Mouse (Mus musculus) hindbrain, embryonic 14.5 days (tissue): ENCODE measurements around the gene Gm49380. TPM values are rescaled to one million over a fixed set of nuclear protein-coding genes. Genes with fewer than 3 reads are reported as not detected.

Source experiments
- ATAC-seq: fragments of 200-750 bp; cut with Nextera tagmentation; 2 replicates; pipeline ENCODE4 v1.8.0; 2017; ENCODE audit warnings: moderate number of reproducible peaks, mild to moderate bottlenecking, moderate TSS enrichment, moderate library complexity; ENCODE audit not compliant: low FRiP score
- DNase-seq: peaks from one replicate; pipeline ENCODE4 v3.0.0-alpha.2; 2015; ENCODE audit warnings: low spot score
- H3K27ac ChIP-seq: fragments of 300-500 bp; sonication (generic); 2 replicates; pipeline ENCODE4 v1.5.1; 2014; ENCODE audit warnings: mild to moderate bottlenecking, moderate library complexity
- H3K27me3 ChIP-seq: fragments of 300-500 bp; sonication (generic); 2 replicates; pipeline ENCODE4 v1.6.1; 2014; ENCODE audit warnings: mild to moderate bottlenecking, low read length, mixed read lengths; ENCODE audit not compliant: control insufficient read depth, insufficient read depth
- H3K36me3 ChIP-seq: fragments of 300-500 bp; sonication (generic); replicated peaks from 2 replicates; pipeline ENCODE4 v1.6.1; 2014; ENCODE audit not compliant: control insufficient read depth, insufficient read depth
- H3K4me1 ChIP-seq: fragments of 300-500 bp; sonication (generic); replicated peaks from 2 replicates; pipeline ENCODE4 v1.6.1; 2014; ENCODE audit warnings: antibody characterized with exemption, low read length, mixed read lengths; ENCODE audit not compliant: control insufficient read depth, insufficient read depth
- H3K4me2 ChIP-seq: fragments of 300-500 bp; sonication (generic); replicated peaks from 2 replicates; pipeline ENCODE4 v1.6.1; 2014; ENCODE audit warnings: mild to moderate bottlenecking, moderate library complexity
- H3K4me3 ChIP-seq: fragments of 300-500 bp; sonication (generic); replicated peaks from 2 replicates; pipeline ENCODE4 v1.5.1; 2014; ENCODE audit warnings: mild to moderate bottlenecking, low read length
- H3K9ac ChIP-seq: fragments of 300-500 bp; sonication (generic); 2 replicates; pipeline ENCODE4 v1.6.1; 2014
- H3K9me3 ChIP-seq: fragments of 300-500 bp; sonication (generic); 2 replicates; pipeline ENCODE4 v1.6.1; 2016; ENCODE audit warnings: low read length; ENCODE audit not compliant: control insufficient read depth
- WGBS: fragments of 180-500 bp; shearing (Covaris S2); extraction: QIAGEN DNeasy Blood & Tissue Kit; methylation state at CpG from one replicate; pipeline ENCODE4 v1.1.7; 2014; 5-methylcytosine and 5-hydroxymethylcytosine counted together
- polyA plus RNA-seq: library from polyadenylated mRNA; unstranded; fragments of >200 nt; fragmentation: Nextera tagmentation; extraction: Ambion mirVana; gene quantifications from 2 replicates; pipeline ENCODE4 v1.2.1, GENCODE M21; 2014

Gm49380 gene
- polyA plus RNA-seq, 1 experiment from 2014 or later: 0.35 TPM

GRCm38 (mm10) chr9:44081581-44081980, 31.7 kb downstream of the Gm49380 start:
- Histone ChIP-seq H3K4me3 (no peak overlapping the region), H3K36me3 (no peaks in the 10 kb centered on the region), H3K9ac (no peak overlapping the region), H3K4me2 (no peak overlapping the region), H3K4me1 (peaks cover 25% of the 10 kb centered on the region), H3K27ac (no peak overlapping the region), H3K9me3 (no peaks in the 10 kb centered on the region), H3K27me3 (peaks cover 31% of the 10 kb centered on the region)
- WGBS: 79% methylated on average over 5 of the region's 5 CpGs
- DNase-seq (no peak), ATAC-seq (no peak)

- no peaks in the 10 kb centered on the region for H3K36me3 ChIP-seq
- peaks cover 25% of the 10 kb centered on the region for H3K4me1 ChIP-seq
- no peak overlapping the region for H3K9ac ChIP-seq
- no peak for ATAC-seq
- whole genome bisulfite sequencing: 81% methylated on average over 5 of the region's 5 CpGs
- no peak overlapping the region for H3K4me3 ChIP-seq
- no peak for DNase-seq
- H3K4me2 ChIP-seq: no peak overlapping the region
- H3K9me3 ChIP-seq: no peaks in the 10 kb centered on the region
- peaks cover 24% of the 10 kb centered on the region for H3K27me3 ChIP-seq
- H3K27ac ChIP-seq: no peak overlapping the region
Observed at GRCm38 (mm10) chr9:44080953-44081352, 32.3 kb downstream of the Gm49380 start.

GRCm38 (mm10) chr9:44079997-44080780, 33.1 kb downstream of the Gm49380 start:
- H3K27me3 ChIP-seq: peaks cover 17% of the 10 kb centered on the region
- H3K4me2 ChIP-seq: no peak overlapping the region
- H3K36me3 ChIP-seq: no peaks in the 10 kb centered on the region
- ATAC-seq: no peak
- no peak overlapping the region for H3K4me3 ChIP-seq
- H3K9ac ChIP-seq: no peak overlapping the region
- no peaks in the 10 kb centered on the region for H3K9me3 ChIP-seq
- H3K4me1 ChIP-seq: peaks cover 23% of the 10 kb centered on the region
- DNase-seq: no peak
- 74% methylated on average over 10 of the region's 10 CpGs for WGBS
- H3K27ac ChIP-seq: no peak overlapping the region

- ATAC-seq: peak; percentile 79; the same call in 1 of the 2 replicates
- no peak overlapping the region for H3K4me2 ChIP-seq
- H3K27ac ChIP-seq: no peak overlapping the region
- H3K36me3 ChIP-seq: no peaks in the 10 kb centered on the region
- H3K27me3 ChIP-seq: peaks cover 10% of the 10 kb centered on the region
- 45% methylated on average over 16 of the region's 16 CpGs for WGBS
- peak; percentile 59 for DNase-seq
- no peaks in the 10 kb centered on the region for H3K9me3 ChIP-seq
- H3K4me1 ChIP-seq: peaks cover 14% of the 10 kb centered on the region
- no peak overlapping the region for H3K9ac ChIP-seq
- no peak overlapping the region for H3K4me3 ChIP-seq
Observed at GRCm38 (mm10) chr9:44078955-44079756, 34.1 kb downstream of the Gm49380 start.

- H3K9ac ChIP-seq: no peak overlapping the region
Observed at GRCm38 (mm10) chr9:44078136-44078797, 35.0 kb downstream of the Gm49380 start.

GRCm38 (mm10) chr9:44077266-44077910, 35.9 kb downstream of the Gm49380 start:
- ATAC-seq (no peak), DNase-seq (no peak)
- Histone ChIP-seq H3K4me3 (no peak overlapping the region), H3K9ac (no peak overlapping the region), H3K27ac (no peak overlapping the region), H3K9me3 (no peaks in the 10 kb centered on the region), H3K4me1 (peaks cover 9% of the 10 kb centered on the region; the same call in 1 of the 2 replicates), H3K27me3 (no peaks in the 10 kb centered on the region; the same call in 1 of the 2 replicates), H3K36me3 (no peaks in the 10 kb centered on the region), H3K4me2 (no peak overlapping the region)
- WGBS: 86% methylated on average over 11 of the region's 11 CpGs

More at GRCm38 (mm10) chr9:44078136-44078797, 35.0 kb downstream of the Gm49380 start:
- WGBS: 78% methylated on average over 10 of the region's 10 CpGs
- Histone ChIP-seq H3K4me3 (no peak overlapping the region), H3K4me1 (peaks cover 8% of the 10 kb centered on the region; the same call in 1 of the 2 replicates), H3K27ac (no peak overlapping the region), H3K36me3 (no peaks in the 10 kb centered on the region), H3K27me3 (peaks cover 2% of the 10 kb centered on the region; the same call in 1 of the 2 replicates), H3K9me3 (no peaks in the 10 kb centered on the region), H3K4me2 (no peak overlapping the region)
- DNase-seq: no peak
- no peak for ATAC-seq

- peaks cover 15% of the 10 kb centered on the region for H3K4me1 ChIP-seq
Observed at GRCm38 (mm10) chr9:44076764-44077120, 36.6 kb downstream of the Gm49380 start.

GRCm38 (mm10) chr9:44075996-44076763, 37.1 kb downstream of the Gm49380 start:
- DNase-seq (no peak), ATAC-seq (no peak)
- no peak overlapping the region for H3K27ac ChIP-seq
- H3K36me3 ChIP-seq: no peaks in the 10 kb centered on the region
- H3K27me3 ChIP-seq: no peaks in the 10 kb centered on the region
- no peak overlapping the region for H3K4me2 ChIP-seq
- no peak overlapping the region for H3K9ac ChIP-seq
- no peaks in the 10 kb centered on the region for H3K9me3 ChIP-seq
- peaks cover 19% of the 10 kb centered on the region for H3K4me1 ChIP-seq
- no peak overlapping the region for H3K4me3 ChIP-seq
- whole genome bisulfite sequencing: 72% methylated on average over 16 of the region's 16 CpGs

More at GRCm38 (mm10) chr9:44076764-44077120, 36.6 kb downstream of the Gm49380 start:
- 8% methylated on average over 5 of the region's 5 CpGs for WGBS
- no peak overlapping the region for H3K4me2 ChIP-seq
- ATAC-seq (no peak), DNase-seq (peak; percentile 64)
- H3K27me3 ChIP-seq: no peaks in the 10 kb centered on the region
- H3K27ac ChIP-seq: no peak overlapping the region
- H3K36me3 ChIP-seq: no peaks in the 10 kb centered on the region
- H3K9me3 ChIP-seq: no peaks in the 10 kb centered on the region
- H3K4me3 ChIP-seq: no peak overlapping the region
- H3K9ac ChIP-seq: no peak overlapping the region
